Comparison of ENCODE assay signal across 17 mouse cellular contexts in genomic region chr7:24274456-24274855, GRCm38 (mm10). TPM values are rescaled to one million over a fixed set of nuclear protein-coding genes. Genes with fewer than 3 reads are reported as not detected.
"Had no signal": no experiment of that assay in that cellular context is flagged by ENCODE, and none has a peak within 500 bp of the region (broad histone marks: within the 10 kb centered on the region; RNA-seq: fewer than 3 reads in every experiment).

No protein-coding gene starts in this region.

- H3K27me3 ChIP-seq: lung, embryonic 15.5 days; megakaryocyte, embryonic 14.5 days; midbrain, embryonic 12.5 days; midbrain, embryonic 15.5 days; neural tube, embryonic 12.5 days; stomach, embryonic 15.5 days had no signal

- H3K9me3 ChIP-seq: lung, embryonic 15.5 days; midbrain, embryonic 12.5 days; midbrain, embryonic 15.5 days; neural tube, embryonic 12.5 days; stomach, embryonic 15.5 days had no signal

- ATAC-seq: lung, postnatal 0 days; midbrain, embryonic 15.5 days had no signal

- H3K4me2 ChIP-seq: lung, embryonic 15.5 days; midbrain, embryonic 12.5 days; midbrain, embryonic 15.5 days; neural tube, embryonic 12.5 days; stomach, embryonic 15.5 days had no signal

- H3K4me3 ChIP-seq: lung, embryonic 15.5 days; megakaryocyte, embryonic 14.5 days; midbrain, embryonic 12.5 days; midbrain, embryonic 15.5 days; neural tube, embryonic 12.5 days; stomach, embryonic 15.5 days had no signal

- H3K9ac ChIP-seq: lung, embryonic 15.5 days; midbrain, embryonic 12.5 days; midbrain, embryonic 15.5 days; neural tube, embryonic 12.5 days; stomach, embryonic 15.5 days had no signal

- H3K27ac ChIP-seq: lung, embryonic 15.5 days; macrophage; midbrain, embryonic 12.5 days; midbrain, embryonic 15.5 days; neural tube, embryonic 12.5 days; stomach, embryonic 15.5 days; stomach, postnatal 0 days had no signal

- DNase-seq: lung, adult 2 months; lung, postnatal 14 days; lung, postnatal 36 days; right cerebral cortex, postnatal 14 days; thymus, adult 2 months; thymus, postnatal 25 days; thymus, postnatal 4 days had no signal

RNA-seq across cellular contexts. Expression of gene Zfp93, which starts 4.2 kb away (rescaled TPM):
- total RNA-seq: monocyte, adult 5-6 weeks had no signal

RNA-seq across cellular contexts. Expression of gene Zfp108, which starts 19.9 kb away (rescaled TPM):
- total RNA-seq: monocyte, adult 5-6 weeks had no signal
